Mouse (Mus musculus) gastrocnemius, postnatal 4 days (tissue): ENCODE results near the gene Rasgrf1. TPM values are rescaled to one million over a fixed set of nuclear protein-coding genes. Genes with fewer than 3 reads are reported as not detected.

Experiments
- total RNA-seq, 2 experiments: library from RNA; stranded (reverse); gene quantifications; 2 replicates each; pipeline ENCODE4 v1.2.3; 2021

The Rasgrf1 gene
- total RNA-seq, 2 experiments from 2014 or later, result 0.15 TPM; not detected in 1

Other genes starting within 250 kb of the Rasgrf1 start
- gene Tmed3, start 204.8 kb upstream of the Rasgrf1 start, total RNA-seq, result 10 to 100 TPM; 72.4 to 73.1 TPM
- gene Ankrd34c, start 171.4 kb upstream of the Rasgrf1 start, total RNA-seq, result not detected
- gene Ctsh, start 144.2 kb downstream of the Rasgrf1 start, total RNA-seq, result 10 to 100 TPM; 28.7 to 34.2 TPM
- gene Morf4l1, start 204.9 kb downstream of the Rasgrf1 start, total RNA-seq, result 100 to 1,000 TPM; 264 to 265 TPM